Mouse (Mus musculus): ENCODE measurements around the gene Ovca2. TPM values are rescaled to one million over a fixed set of nuclear protein-coding genes. Genes with fewer than 3 reads are reported as not detected.
A peak's percentile ranks its signal among the peaks of the same experiment; 100 is the strongest.

The Ovca2 gene
- total RNA-seq, 1 experiment, result 14.8 TPM

DNA sequence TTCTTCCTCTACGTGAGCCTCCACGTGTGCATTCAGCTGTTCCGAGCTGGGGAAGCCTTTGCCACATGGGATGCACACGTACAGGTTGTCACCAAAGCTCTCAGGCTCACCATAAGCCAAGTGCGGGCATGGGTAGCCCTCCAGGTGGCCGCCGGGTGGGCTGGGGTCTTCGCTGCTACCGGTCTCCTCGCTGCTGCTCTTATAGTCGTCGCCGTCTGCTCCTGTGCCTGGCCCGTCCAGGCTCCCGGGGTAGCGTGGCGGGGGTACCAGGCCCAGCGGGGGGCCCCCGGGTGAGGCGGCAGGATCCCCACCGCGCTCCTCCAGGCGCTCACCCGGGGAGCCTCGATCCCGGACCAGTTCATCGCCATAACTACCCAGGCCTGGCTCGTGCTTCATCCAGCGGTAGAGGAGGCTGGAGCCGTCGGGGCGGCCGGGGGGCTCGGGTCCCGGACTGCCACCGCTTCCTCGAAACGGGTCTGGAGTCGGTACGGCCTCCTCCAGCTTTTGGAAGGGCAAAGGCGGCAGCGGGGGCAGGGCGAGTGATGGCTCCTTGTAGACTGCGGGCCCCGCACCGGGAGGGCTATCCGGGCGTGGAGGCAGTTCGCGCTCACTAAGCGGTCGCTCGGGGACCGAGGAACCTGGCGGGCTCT is 12.3 kb downstream of the Ovca2 start:
- DNase-seq (ENCODE audit: low read depth, low spot score), result no peak
- H3K4me1 ChIP-seq (ENCODE audit: control insufficient read depth in 2 of 2, insufficient read depth in 2 of 2, low read length in 2 of 2, poor library complexity in 1 of 2), result peaks cover 0 to 12% of the 10 kb centered on the region in 2 experiments; a peak in 1 of 4 replicates
- no peak overlapping the region for H3K27ac ChIP-seq (ENCODE audit: insufficient read depth, low read depth, low read length, poor library complexity, severe bottlenecking)
- H3K9me3 ChIP-seq (ENCODE audit: control insufficient read depth, insufficient read depth, low read depth, low read length), result no peaks in the 10 kb centered on the region
- in situ Hi-C loops (cut with MboI; ENCODE audit: low sequenced_read_pairs in 2 of 2, unreplicated experiment in 2 of 2), result no loop called here
- H3K4me3 ChIP-seq (ENCODE audit: insufficient read depth in 1 of 2, low read depth in 1 of 2, low read length in 2 of 2, poor library complexity in 1 of 2, severe bottlenecking in 1 of 2), result peak overlapping the region; percentile 43 to 44; a peak in 3 of 4 replicates
- TF ChIP-seq ZNF384 (IDR thresholded peaks at IDR 0.05; ENCODE audit: low read depth, low read length) (no peak), MAFK (IDR thresholded peaks at IDR 0.05; ENCODE audit: insufficient read depth, low read depth, low read length) (no peak), ZC3H11A (IDR thresholded peaks at IDR 0.05; ENCODE audit: borderline replicate concordance, low read depth, low read length) (no peak), CHD2 (IDR thresholded peaks at IDR 0.05; ENCODE audit: low read depth, low read length) (no peak), HCFC1 (IDR thresholded peaks at IDR 0.05; ENCODE audit: borderline replicate concordance, insufficient read depth, low read length) (no peak)
- peak overlapping the region; percentile 37; the same call in 1 of the 2 replicates for H3K9ac ChIP-seq (ENCODE audit: insufficient read depth, low read depth, low read length, poor library complexity, severe bottlenecking)
- no peaks in the 10 kb centered on the region; the same call in 1 of the 2 replicates for H3K36me3 ChIP-seq (ENCODE audit: control insufficient read depth, insufficient read depth, low read length, poor library complexity, severe bottlenecking)

DNA sequence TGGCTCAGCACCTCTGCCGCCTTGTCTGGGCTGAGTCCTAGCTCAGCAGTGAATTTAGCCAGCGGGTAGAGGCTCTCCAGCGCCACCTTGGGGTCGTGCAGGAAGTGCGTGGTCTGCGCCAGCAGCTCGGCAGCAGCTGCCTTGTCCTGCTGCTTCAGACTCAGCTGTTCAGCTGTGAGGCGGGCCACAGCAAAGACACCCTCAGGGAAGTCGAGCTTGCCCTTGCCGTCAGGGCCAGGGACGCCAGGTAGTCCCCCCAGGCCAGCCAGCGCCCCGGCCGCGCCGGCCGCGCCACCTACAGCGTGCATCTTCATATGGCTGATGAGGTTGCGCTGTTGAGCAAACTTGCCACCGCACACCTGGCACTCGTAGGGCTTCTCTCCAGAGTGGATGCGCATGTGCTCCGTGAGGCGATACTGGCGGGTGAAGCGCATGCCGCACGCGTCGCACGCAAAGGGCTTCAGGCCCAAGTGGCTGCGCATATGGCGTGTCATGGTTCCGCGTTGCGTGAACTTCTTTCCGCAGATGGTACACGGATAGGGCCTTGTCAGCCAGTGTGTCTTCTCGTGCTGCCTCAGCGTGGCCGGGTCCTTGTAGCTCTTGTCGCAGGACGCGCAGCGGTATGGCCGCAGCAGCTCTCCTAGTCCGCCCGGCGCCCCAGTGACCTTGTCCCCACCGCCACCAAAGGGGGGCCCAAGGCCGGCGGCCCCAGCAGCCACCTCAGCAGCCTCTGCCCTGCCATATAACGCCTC is 13.0 kb downstream of the Ovca2 start:
- H3K9ac ChIP-seq (ENCODE audit: insufficient read depth, low read depth, low read length, poor library complexity, severe bottlenecking), result 0 out of 2 replicates have a peak overlapping the region, but pooled peaks have one; percentile 4

DNA sequence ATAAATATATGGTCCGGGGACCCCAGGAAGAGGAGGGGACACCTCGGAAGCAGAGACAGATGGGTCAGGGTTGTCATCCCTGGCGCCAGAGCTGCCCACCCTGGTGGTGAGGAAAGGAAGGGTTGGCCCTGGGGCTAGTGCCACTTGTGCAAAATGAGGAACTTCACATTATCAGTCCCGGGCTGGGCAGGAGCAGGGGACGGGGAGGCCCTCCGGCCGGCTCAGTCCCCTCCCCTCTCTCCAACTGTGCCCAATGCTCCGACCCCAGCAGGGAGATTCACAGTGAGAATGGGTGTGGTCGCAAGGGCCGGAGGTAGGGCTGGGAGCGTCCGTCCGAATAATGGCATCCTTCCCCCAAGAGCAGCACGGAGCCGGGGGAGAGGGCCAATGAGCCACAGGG is 13.9 kb downstream of the Ovca2 start:
- no peaks in the 10 kb centered on the region; the same call in 1 of the 2 replicates for H3K36me3 ChIP-seq (ENCODE audit: control insufficient read depth, insufficient read depth, low read length, poor library complexity, severe bottlenecking)
- DNase-seq (ENCODE audit: low read depth, low spot score), result no peak

More for the DNA sequence above, 13.0 kb downstream of the Ovca2 start:
- Histone ChIP-seq H3K36me3 (ENCODE audit: control insufficient read depth, insufficient read depth, low read length, poor library complexity, severe bottlenecking) (no peaks in the 10 kb centered on the region; the same call in 1 of the 2 replicates), H3K27ac (ENCODE audit: insufficient read depth, low read depth, low read length, poor library complexity, severe bottlenecking) (no peak overlapping the region), H3K4me1 (ENCODE audit: control insufficient read depth in 2 of 2, insufficient read depth in 2 of 2, low read length in 2 of 2, poor library complexity in 1 of 2) (peaks cover 0 to 12% of the 10 kb centered on the region in 2 experiments; a peak in 1 of 4 replicates), H3K4me3 (ENCODE audit: insufficient read depth in 1 of 2, low read depth in 1 of 2, low read length in 2 of 2, poor library complexity in 1 of 2, severe bottlenecking in 1 of 2) (peak overlapping the region; percentile 2 to 43; a peak in 3 of 4 replicates), H3K9me3 (ENCODE audit: control insufficient read depth, insufficient read depth, low read depth, low read length) (no peaks in the 10 kb centered on the region)
- DNase-seq (ENCODE audit: low read depth, low spot score), result peak; percentile 77
- TF ChIP-seq HCFC1 (IDR thresholded peaks at IDR 0.05; ENCODE audit: borderline replicate concordance, insufficient read depth, low read length) (no peak), MAFK (IDR thresholded peaks at IDR 0.05; ENCODE audit: insufficient read depth, low read depth, low read length) (peak; percentile 8; the same call in 1 of the 2 replicates)
- in situ Hi-C loops (cut with MboI; ENCODE audit: low sequenced_read_pairs in 2 of 2, unreplicated experiment in 2 of 2), result no loop called here

DNA sequence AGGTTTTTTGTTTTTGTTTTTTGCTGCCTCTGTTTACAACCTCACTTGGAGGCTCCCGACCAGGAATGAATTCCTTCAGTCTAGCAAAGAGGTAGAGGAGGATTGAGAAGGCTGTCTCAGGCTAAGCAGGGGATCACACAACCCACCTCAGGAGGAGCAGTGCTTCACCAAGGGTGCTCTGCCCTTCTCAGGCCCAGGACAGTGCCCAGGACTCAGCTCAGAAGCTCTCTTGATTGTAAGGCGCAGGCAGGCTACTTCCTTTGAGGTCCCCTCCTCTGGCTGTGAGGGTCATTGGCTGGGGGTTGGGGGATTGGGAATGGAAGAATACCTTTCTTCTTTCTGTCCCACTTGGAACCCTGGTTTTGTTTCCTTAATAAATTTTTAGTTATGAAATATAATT is 14.6 kb downstream of the Ovca2 start:
- H3K4me3 ChIP-seq (ENCODE audit: insufficient read depth in 1 of 2, low read depth in 1 of 2, low read length in 2 of 2, poor library complexity in 1 of 2, severe bottlenecking in 1 of 2), result no peak overlapping the region
- no peak overlapping the region for H3K9ac ChIP-seq (ENCODE audit: insufficient read depth, low read depth, low read length, poor library complexity, severe bottlenecking)
- H3K36me3 ChIP-seq (ENCODE audit: control insufficient read depth, insufficient read depth, low read length, poor library complexity, severe bottlenecking), result no peaks in the 10 kb centered on the region; the same call in 1 of the 2 replicates

More for the DNA sequence above, 13.9 kb downstream of the Ovca2 start:
- Histone ChIP-seq H3K4me3 (ENCODE audit: insufficient read depth in 1 of 2, low read depth in 1 of 2, low read length in 2 of 2, poor library complexity in 1 of 2, severe bottlenecking in 1 of 2) (peak overlapping the region; percentile 2 to 32; a peak in 2 of 4 replicates), H3K9ac (ENCODE audit: insufficient read depth, low read depth, low read length, poor library complexity, severe bottlenecking) (no peak overlapping the region), H3K9me3 (ENCODE audit: control insufficient read depth, insufficient read depth, low read depth, low read length) (no peaks in the 10 kb centered on the region), H3K27ac (ENCODE audit: insufficient read depth, low read depth, low read length, poor library complexity, severe bottlenecking) (no peak overlapping the region), H3K4me1 (ENCODE audit: control insufficient read depth in 2 of 2, insufficient read depth in 2 of 2, low read length in 2 of 2, poor library complexity in 1 of 2) (peaks cover 0 to 12% of the 10 kb centered on the region in 2 experiments; a peak in 1 of 4 replicates)
- in situ Hi-C loops (cut with MboI; ENCODE audit: low sequenced_read_pairs in 2 of 2, unreplicated experiment in 2 of 2), result no loop called here
- no peak for TF ChIP-seq ZNF384 (IDR thresholded peaks at IDR 0.05; ENCODE audit: low read depth, low read length)
- TF ChIP-seq MAFK (IDR thresholded peaks at IDR 0.05; ENCODE audit: insufficient read depth, low read depth, low read length), result no peak
- TF ChIP-seq ZC3H11A (IDR thresholded peaks at IDR 0.05; ENCODE audit: borderline replicate concordance, low read depth, low read length), result no peak
- TF ChIP-seq HCFC1 (IDR thresholded peaks at IDR 0.05; ENCODE audit: borderline replicate concordance, insufficient read depth, low read length), result no peak
- TF ChIP-seq CHD2 (IDR thresholded peaks at IDR 0.05; ENCODE audit: low read depth, low read length), result no peak

More for the DNA sequence above, 14.6 kb downstream of the Ovca2 start:
- H3K4me1 ChIP-seq (ENCODE audit: control insufficient read depth in 2 of 2, insufficient read depth in 2 of 2, low read length in 2 of 2, poor library complexity in 1 of 2), result peaks cover 0 to 12% of the 10 kb centered on the region in 2 experiments; a peak in 1 of 4 replicates
- no peak for TF ChIP-seq ZC3H11A (IDR thresholded peaks at IDR 0.05; ENCODE audit: borderline replicate concordance, low read depth, low read length)
- in situ Hi-C loops (cut with MboI; ENCODE audit: low sequenced_read_pairs in 2 of 2, unreplicated experiment in 2 of 2), result no loop called here
- no peak for DNase-seq (ENCODE audit: low read depth, low spot score)
- no peaks in the 10 kb centered on the region for H3K9me3 ChIP-seq (ENCODE audit: control insufficient read depth, insufficient read depth, low read depth, low read length)
- no peak overlapping the region for H3K27ac ChIP-seq (ENCODE audit: insufficient read depth, low read depth, low read length, poor library complexity, severe bottlenecking)
